Mouse (Mus musculus) heart, embryonic 15.5 days (tissue): ENCODE data around the gene Cep164. TPM values are rescaled to one million over a fixed set of nuclear protein-coding genes. Genes with fewer than 3 reads are reported as not detected.
A peak's percentile ranks its signal among the peaks of the same experiment; 100 is the strongest.

Experiments used
- ATAC-seq: fragments of 200-750 bp; cut with Nextera tagmentation; replicated peaks from 2 replicates; pipeline ENCODE4 v1.8.0; 2017; ENCODE audit warnings: low read depth, moderate TSS enrichment; ENCODE audit not compliant: insufficient number of reproducible peaks, insufficient read depth, low FRiP score
- H3K27ac ChIP-seq: fragments of 300-500 bp; sonication (generic); 2 replicates; pipeline ENCODE4 v1.5.1; 2015; ENCODE audit warnings: mild to moderate bottlenecking, inconsistent platforms
- H3K27me3 ChIP-seq: fragments of 300-500 bp; sonication (generic); 2 replicates; pipeline ENCODE4 v1.6.1; 2015; ENCODE audit warnings: inconsistent platforms
- H3K36me3 ChIP-seq: fragments of 300-500 bp; sonication (generic); 2 replicates; pipeline ENCODE4 v1.6.1; 2015; ENCODE audit warnings: mild to moderate bottlenecking, inconsistent platforms
- H3K4me1 ChIP-seq: fragments of 300-500 bp; sonication (generic); replicated peaks from 2 replicates; pipeline ENCODE4 v1.6.1; 2015; ENCODE audit warnings: inconsistent platforms
- H3K4me2 ChIP-seq: fragments of 300-500 bp; sonication (generic); 2 replicates; pipeline ENCODE4 v1.6.1; 2015; ENCODE audit warnings: inconsistent platforms, mild to moderate bottlenecking, moderate library complexity
- H3K4me3 ChIP-seq: fragments of 300-500 bp; sonication (generic); 2 replicates; pipeline ENCODE4 v1.5.1; 2015; ENCODE audit warnings: mild to moderate bottlenecking, inconsistent platforms
- H3K9ac ChIP-seq: fragments of 300-500 bp; sonication (generic); 2 replicates; pipeline ENCODE4 v1.6.1; 2015; ENCODE audit warnings: mild to moderate bottlenecking, inconsistent platforms
- H3K9me3 ChIP-seq: fragments of 300-500 bp; sonication (generic); replicated peaks from 2 replicates; pipeline ENCODE4 v1.6.1; 2016; ENCODE audit warnings: inconsistent platforms
- WGBS: fragments of 180-500 bp; shearing (Covaris S2); methylation state at CpG from one replicate; pipeline ENCODE4 v1.1.7; 2015; ENCODE audit warnings: mixed read lengths; 5-methylcytosine and 5-hydroxymethylcytosine counted together
- polyA plus RNA-seq: library from polyadenylated mRNA; unstranded; fragments of >200 nt; fragmentation: Nextera tagmentation; extraction: Ambion mirVana; gene quantifications from 2 replicates; pipeline ENCODE4 v1.2.1, GENCODE M21; 2015

Gene Cep164
- polyA plus RNA-seq, 1 experiment from 2014 or later, result 12.4 TPM

DNA sequence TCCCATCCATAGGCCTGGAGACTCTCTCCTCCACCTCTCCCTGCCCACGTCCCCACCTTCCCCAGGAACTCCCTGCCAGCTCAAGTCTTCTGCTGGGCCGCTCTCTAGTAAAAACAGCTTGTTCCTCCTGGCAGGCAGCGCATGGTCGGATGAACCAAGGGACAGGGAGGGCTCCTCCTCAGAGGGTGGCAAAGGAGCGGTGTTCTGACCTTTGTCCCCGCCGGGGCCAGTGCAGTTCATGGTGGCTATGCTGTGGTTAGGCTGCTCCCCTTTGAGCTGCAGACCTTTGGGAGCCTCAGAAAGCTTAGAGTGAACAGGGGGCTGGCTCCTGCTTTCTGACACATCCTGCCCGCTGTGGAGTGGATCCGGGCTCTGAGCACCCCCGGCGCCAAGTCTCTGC, 21.6 kb downstream of the Cep164 start:
- Histone ChIP-seq H3K27me3 (no peaks in the 10 kb centered on the region), H3K9ac (no peak overlapping the region), H3K4me1 (0 out of 2 replicates have a peak, but pooled peaks cover 4% of the 10 kb centered on the region), H3K27ac (no peak overlapping the region), H3K9me3 (no peaks in the 10 kb centered on the region), H3K4me2 (no peak overlapping the region), H3K4me3 (no peak overlapping the region), H3K36me3 (peaks cover 8% of the 10 kb centered on the region; the same call in 1 of the 2 replicates)
- ATAC-seq, result no peak
- WGBS, result 94% methylated on average over 11 of the region's 11 CpGs

GRCm38 (mm10) chr9:45803070-45803774, 25.3 kb downstream of the Cep164 start:
- no peaks in the 10 kb centered on the region for H3K9me3 ChIP-seq
- H3K27me3 ChIP-seq, result no peaks in the 10 kb centered on the region
- ATAC-seq, result no peak
- no peak overlapping the region for H3K27ac ChIP-seq
- 81% methylated on average over 21 of the region's 21 CpGs for WGBS
- no peak overlapping the region for H3K4me3 ChIP-seq
- H3K4me1 ChIP-seq, result peaks cover 12% of the 10 kb centered on the region
- H3K9ac ChIP-seq, result no peak overlapping the region
- peaks cover 16% of the 10 kb centered on the region; the same call in 1 of the 2 replicates for H3K36me3 ChIP-seq
- H3K4me2 ChIP-seq, result no peak overlapping the region

- Histone ChIP-seq H3K9ac (0 out of 2 replicates have a peak overlapping the region, but pooled peaks have one; percentile 12), H3K9me3 (no peaks in the 10 kb centered on the region)
Observed at GRCm38 (mm10) chr9:45799402-45799801, 29.1 kb downstream of the Cep164 start.

DNA sequence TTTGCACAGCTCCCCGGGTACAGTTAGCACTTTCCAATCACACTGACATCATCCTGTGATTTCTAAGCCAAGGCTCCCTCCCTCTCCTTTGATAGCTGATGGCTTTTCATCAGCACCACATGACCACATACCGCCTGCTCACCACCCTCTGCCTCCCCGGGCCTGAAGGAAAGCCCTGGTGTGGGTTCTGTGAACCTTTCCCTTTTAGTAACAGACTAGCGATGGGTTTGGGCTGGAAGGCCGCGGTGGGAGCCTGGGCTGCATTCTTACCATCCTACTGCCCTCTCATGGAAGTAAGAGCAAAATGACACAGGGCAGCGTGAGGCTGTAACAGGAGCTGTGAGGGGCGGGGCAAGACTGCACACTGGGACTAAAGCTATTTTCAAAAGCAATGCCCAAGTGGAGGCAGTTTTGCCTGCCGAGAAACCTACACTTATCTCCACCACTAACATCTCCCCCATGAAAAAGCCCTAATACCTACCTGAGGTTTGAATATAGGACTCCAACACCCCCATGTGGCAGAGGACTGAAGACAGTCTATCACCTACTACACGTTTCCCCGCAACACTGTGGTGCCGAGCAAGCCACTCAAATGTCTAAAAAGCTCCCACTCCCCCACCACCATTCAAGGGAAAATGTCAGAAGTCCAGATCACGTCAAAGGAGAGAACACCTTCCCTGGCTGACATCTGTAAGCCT, 29.9 kb downstream of the Cep164 start:
- Histone ChIP-seq H3K4me1 (peaks cover 14% of the 10 kb centered on the region), H3K27ac (peak overlapping the region; percentile 48; the same call in 1 of the 2 replicates), H3K4me3 (0 out of 2 replicates have a peak overlapping the region, but pooled peaks have one; percentile 13), H3K4me2 (peak overlapping the region; percentile 46), H3K9me3 (no peaks in the 10 kb centered on the region), H3K36me3 (peaks cover 8% of the 10 kb centered on the region; the same call in 1 of the 2 replicates), H3K9ac (0 out of 2 replicates have a peak overlapping the region, but pooled peaks have one; percentile 12), H3K27me3 (no peaks in the 10 kb centered on the region)
- peak; percentile 71 for ATAC-seq
- 17% methylated on average over 13 of the region's 13 CpGs for WGBS

More at GRCm38 (mm10) chr9:45799402-45799801, 29.1 kb downstream of the Cep164 start:
- Histone ChIP-seq H3K4me3 (no peak overlapping the region), H3K36me3 (peaks cover 10% of the 10 kb centered on the region; the same call in 1 of the 2 replicates), H3K27me3 (no peaks in the 10 kb centered on the region), H3K4me2 (no peak overlapping the region), H3K27ac (no peak overlapping the region), H3K4me1 (peaks cover 14% of the 10 kb centered on the region)
- no peak for ATAC-seq
- 68% methylated on average over 8 of the region's 8 CpGs for WGBS

DNA sequence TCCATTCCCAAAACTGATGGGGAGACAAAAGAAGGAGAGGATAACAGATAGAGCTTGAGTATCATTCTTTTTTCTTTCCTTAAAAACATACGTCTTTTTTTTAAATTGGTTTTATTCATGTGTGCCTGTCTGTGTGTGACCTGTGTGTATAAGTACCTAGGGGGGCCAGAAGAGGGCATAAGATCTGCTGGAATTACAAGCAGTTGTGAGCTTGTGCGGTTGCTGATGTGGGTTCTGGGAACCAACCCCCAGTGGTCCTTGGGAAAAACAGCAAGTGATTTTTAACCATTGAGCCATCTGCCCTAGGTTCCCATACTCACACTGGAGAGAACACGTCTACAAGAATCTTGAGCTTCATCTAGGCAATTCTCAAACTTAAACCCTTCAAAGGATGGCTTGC, 31.2 kb downstream of the Cep164 start:
- H3K27me3 ChIP-seq, result no peaks in the 10 kb centered on the region
- H3K9me3 ChIP-seq, result no peaks in the 10 kb centered on the region
- H3K4me2 ChIP-seq, result no peak overlapping the region
- H3K4me1 ChIP-seq, result peaks cover 14% of the 10 kb centered on the region
- 75% methylated on average over 3 of the region's 3 CpGs for WGBS
- peaks cover 8% of the 10 kb centered on the region; the same call in 1 of the 2 replicates for H3K36me3 ChIP-seq
- no peak for ATAC-seq
- no peak overlapping the region for H3K27ac ChIP-seq
- H3K4me3 ChIP-seq, result no peak overlapping the region
- no peak overlapping the region for H3K9ac ChIP-seq

- Histone ChIP-seq H3K9ac (no peak overlapping the region), H3K27me3 (no peaks in the 10 kb centered on the region), H3K36me3 (no peaks in the 10 kb centered on the region), H3K4me3 (no peak overlapping the region), H3K27ac (no peak overlapping the region), H3K9me3 (no peaks in the 10 kb centered on the region), H3K4me1 (peaks cover 14% of the 10 kb centered on the region), H3K4me2 (no peak overlapping the region)
- no peak for ATAC-seq
- 73% methylated on average over 5 of the region's 5 CpGs for WGBS
Observed at GRCm38 (mm10) chr9:45795722-45796121, 32.8 kb downstream of the Cep164 start.

GRCm38 (mm10) chr9:45793697-45794096, 34.8 kb downstream of the Cep164 start:
- Histone ChIP-seq H3K27ac (no peak overlapping the region), H3K9me3 (no peaks in the 10 kb centered on the region), H3K36me3 (no peaks in the 10 kb centered on the region), H3K4me3 (no peak overlapping the region), H3K27me3 (no peaks in the 10 kb centered on the region), H3K4me2 (no peak overlapping the region), H3K4me1 (peaks cover 7% of the 10 kb centered on the region), H3K9ac (no peak overlapping the region)
- no peak for ATAC-seq
- WGBS, result 86% methylated on average over 6 of the region's 6 CpGs

- ATAC-seq, result no peak
- Histone ChIP-seq H3K4me2 (no peak overlapping the region), H3K9me3 (no peaks in the 10 kb centered on the region), H3K9ac (no peak overlapping the region), H3K4me3 (no peak overlapping the region), H3K36me3 (no peaks in the 10 kb centered on the region), H3K27me3 (no peaks in the 10 kb centered on the region), H3K27ac (no peak overlapping the region), H3K4me1 (peaks cover 15% of the 10 kb centered on the region)
- 90% methylated on average over 1 of the region's 1 CpGs for whole genome bisulfite sequencing
Observed at GRCm38 (mm10) chr9:45792235-45792634, 36.3 kb downstream of the Cep164 start.

GRCm38 (mm10) chr9:45791456-45792142, 36.9 kb downstream of the Cep164 start:
- Histone ChIP-seq H3K9me3 (no peaks in the 10 kb centered on the region), H3K27me3 (no peaks in the 10 kb centered on the region), H3K9ac (no peak overlapping the region), H3K27ac (no peak overlapping the region), H3K36me3 (no peaks in the 10 kb centered on the region), H3K4me1 (peaks cover 21% of the 10 kb centered on the region), H3K4me2 (no peak overlapping the region), H3K4me3 (no peak overlapping the region)
- 70% methylated on average over 8 of the region's 8 CpGs for WGBS
- ATAC-seq, result no peak

DNA sequence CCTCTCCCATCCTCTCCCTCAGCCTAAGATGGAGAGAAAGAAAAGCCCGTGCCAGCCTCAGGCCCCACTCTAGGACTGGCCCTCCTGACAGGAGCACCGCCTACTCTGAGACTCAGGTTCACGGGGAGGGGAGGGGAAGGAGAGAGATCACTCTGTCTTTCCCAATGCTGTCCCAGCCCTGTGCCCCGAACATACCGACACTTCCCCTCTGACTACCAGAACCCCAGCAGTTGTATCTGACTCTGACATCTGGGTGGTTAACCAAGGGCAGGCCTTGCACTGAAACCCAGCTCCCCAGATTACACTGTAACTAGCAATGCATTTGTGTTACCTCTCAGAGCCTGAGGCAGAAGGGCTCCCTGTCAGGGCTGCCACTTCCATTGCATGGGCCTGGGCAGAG, 40.1 kb downstream of the Cep164 start:
- 60% methylated on average over 5 of the region's 5 CpGs for WGBS
- Histone ChIP-seq H3K9me3 (no peaks in the 10 kb centered on the region), H3K27ac (no peak overlapping the region), H3K36me3 (no peaks in the 10 kb centered on the region), H3K27me3 (no peaks in the 10 kb centered on the region), H3K4me1 (peaks cover 21% of the 10 kb centered on the region), H3K4me3 (no peak overlapping the region), H3K4me2 (no peak overlapping the region), H3K9ac (no peak overlapping the region)
- ATAC-seq, result no peak

GRCm38 (mm10) chr9:45787547-45787946, 40.9 kb downstream of the Cep164 start:
- 0 out of 2 replicates have a peak overlapping the region, but pooled peaks have one; percentile 7 for H3K4me2 ChIP-seq
- 34% methylated on average over 6 of the region's 6 CpGs for WGBS
- no peaks in the 10 kb centered on the region for H3K36me3 ChIP-seq
- peak; percentile 45; the same call in 1 of the 2 replicates for ATAC-seq
- H3K27ac ChIP-seq, result peak overlapping the region; percentile 68
- H3K9ac ChIP-seq, result no peak overlapping the region
- no peaks in the 10 kb centered on the region for H3K9me3 ChIP-seq
- H3K4me3 ChIP-seq, result no peak overlapping the region
- peaks cover 21% of the 10 kb centered on the region for H3K4me1 ChIP-seq
- no peaks in the 10 kb centered on the region for H3K27me3 ChIP-seq
